Mouse (Mus musculus): ENCODE results near the gene Strc. TPM values are rescaled to one million over a fixed set of nuclear protein-coding genes. Genes with fewer than 3 reads are reported as not detected.
A peak's percentile ranks its signal among the peaks of the same experiment; 100 is the strongest.

Strc gene
- polyA plus RNA-seq, 1 experiment from 2014 or later: 0.24 TPM

DNA sequence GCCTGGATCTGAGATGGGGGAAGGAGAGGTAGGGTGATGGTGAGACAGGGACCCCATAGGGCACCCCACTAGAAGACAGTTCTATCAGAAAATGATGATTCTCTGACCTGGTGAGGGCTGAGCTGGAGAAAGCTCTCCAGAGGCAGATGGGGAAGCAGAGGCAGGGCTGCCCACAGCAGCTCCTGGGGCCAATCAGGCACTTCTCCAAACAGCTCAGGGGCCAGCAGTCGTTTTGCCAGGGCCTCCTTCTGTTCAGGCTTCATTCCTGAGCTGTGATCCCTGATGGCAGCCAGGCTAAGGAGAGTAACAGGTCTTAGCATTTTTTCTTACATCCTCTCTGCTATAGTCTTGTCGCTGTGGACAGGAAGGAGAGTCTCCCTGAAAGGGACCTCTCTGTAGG lies 12.2 kb downstream of the Strc start:
- 48% methylated on average over 2 of the region's 2 CpGs for WGBS
- no peak for DNase-seq
- TF ChIP-seq CTCF (IDR thresholded peaks at IDR 0.05; ENCODE audit: low read depth): no peak
- H3K4me3 ChIP-seq (ENCODE audit: low read depth, low read length): no peak overlapping the region
- no peak overlapping the region for H3K4me2 ChIP-seq
- H3K9me3 ChIP-seq (ENCODE audit: low read depth, low read length): no peaks in the 10 kb centered on the region
- H3K36me3 ChIP-seq (ENCODE audit: insufficient read depth): no peaks in the 10 kb centered on the region
- no peak overlapping the region for H3K9ac ChIP-seq
- no peaks in the 10 kb centered on the region for H3K27me3 ChIP-seq (ENCODE audit: insufficient read depth, low read length)
- H3K4me1 ChIP-seq (ENCODE audit: insufficient read depth): no peaks in the 10 kb centered on the region
- no peak for ATAC-seq (ENCODE audit: insufficient read depth)
- H3K27ac ChIP-seq (ENCODE audit: low read depth): no peak overlapping the region

DNA sequence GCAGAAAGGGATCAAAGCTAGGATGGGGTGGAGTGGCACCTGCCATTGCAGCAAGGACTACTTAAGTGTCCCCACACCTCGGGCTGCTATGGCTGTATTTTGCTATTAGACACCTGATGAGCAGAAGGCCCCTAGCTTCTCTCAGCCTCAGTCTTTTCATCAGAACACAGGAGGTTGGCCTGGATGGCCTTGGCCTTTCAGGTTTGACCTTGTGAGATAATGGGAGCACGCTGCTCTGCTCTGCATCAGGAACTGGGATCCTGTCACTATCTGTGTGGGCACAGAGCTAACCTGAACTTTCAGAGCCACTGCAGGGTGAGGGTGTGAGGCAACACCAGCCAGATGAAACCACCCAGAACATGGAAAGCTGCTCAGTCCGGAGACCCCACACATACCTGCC lies 14.7 kb downstream of the Strc start:
- 63% methylated on average over 3 of the region's 3 CpGs for WGBS
- no peak for TF ChIP-seq CTCF (IDR thresholded peaks at IDR 0.05; ENCODE audit: low read depth)
- Histone ChIP-seq H3K36me3 (ENCODE audit: insufficient read depth) (no peaks in the 10 kb centered on the region), H3K9me3 (ENCODE audit: low read depth, low read length) (no peaks in the 10 kb centered on the region), H3K27ac (ENCODE audit: low read depth) (no peak overlapping the region), H3K4me2 (no peak overlapping the region), H3K4me3 (ENCODE audit: low read depth, low read length) (no peak overlapping the region), H3K9ac (no peak overlapping the region), H3K4me1 (ENCODE audit: insufficient read depth) (no peaks in the 10 kb centered on the region), H3K27me3 (ENCODE audit: insufficient read depth, low read length) (no peaks in the 10 kb centered on the region)
- no peak for DNase-seq
- ATAC-seq (ENCODE audit: insufficient read depth): no peak

DNA sequence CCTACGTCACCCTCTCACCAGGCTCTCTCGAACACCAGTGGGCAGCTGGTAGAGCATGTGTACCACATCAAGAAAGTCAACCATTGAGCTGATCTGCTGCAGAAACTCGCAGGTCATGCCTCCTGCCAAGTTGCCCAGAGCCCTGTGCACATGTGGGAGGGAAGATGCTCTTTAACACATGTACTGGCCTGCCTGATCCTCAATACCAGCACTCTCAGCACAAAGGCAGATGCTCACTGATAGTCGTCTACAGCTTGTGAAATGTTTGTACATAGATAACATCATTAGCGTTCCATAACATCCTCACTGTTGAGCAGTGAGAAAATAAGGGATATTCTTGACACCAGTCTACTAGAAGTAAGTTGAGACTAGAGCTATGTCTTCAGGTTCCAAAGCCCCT lies 16.0 kb downstream of the Strc start:
- Histone ChIP-seq H3K9me3 (ENCODE audit: low read depth, low read length) (no peaks in the 10 kb centered on the region), H3K4me2 (no peak overlapping the region), H3K27ac (ENCODE audit: low read depth) (no peak overlapping the region), H3K9ac (no peak overlapping the region), H3K4me1 (ENCODE audit: insufficient read depth) (no peaks in the 10 kb centered on the region), H3K36me3 (ENCODE audit: insufficient read depth) (no peaks in the 10 kb centered on the region), H3K4me3 (ENCODE audit: low read depth, low read length) (no peak overlapping the region), H3K27me3 (ENCODE audit: insufficient read depth, low read length) (no peaks in the 10 kb centered on the region)
- no peak for TF ChIP-seq CTCF (IDR thresholded peaks at IDR 0.05; ENCODE audit: low read depth)
- DNase-seq: no peak
- WGBS: 73% methylated on average over 5 of the region's 5 CpGs
- no peak for ATAC-seq (ENCODE audit: insufficient read depth)

DNA sequence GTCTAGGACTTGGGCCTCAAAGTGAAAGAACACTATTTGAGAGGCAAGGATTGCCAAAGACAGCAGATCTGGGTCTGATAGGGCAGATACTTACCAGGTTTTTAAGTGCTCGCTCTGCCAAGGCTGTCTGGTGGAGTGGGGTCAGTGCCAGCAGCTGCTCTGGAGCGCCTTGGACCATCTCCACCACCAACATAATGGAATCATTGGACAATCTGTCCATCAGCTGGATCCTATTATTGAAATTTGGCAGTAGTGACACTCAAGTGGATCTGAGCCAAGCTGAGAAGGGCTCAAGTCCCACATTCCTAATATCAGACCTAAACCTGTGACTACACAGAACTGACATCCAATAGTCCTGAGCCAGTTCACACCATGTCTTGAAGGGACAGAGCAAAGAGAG lies 18.1 kb downstream of the Strc start:
- H3K4me2 ChIP-seq: no peak overlapping the region
- H3K9me3 ChIP-seq (ENCODE audit: low read depth, low read length): no peaks in the 10 kb centered on the region
- no peaks in the 10 kb centered on the region for H3K36me3 ChIP-seq (ENCODE audit: insufficient read depth)
- no peak overlapping the region for H3K4me3 ChIP-seq (ENCODE audit: low read depth, low read length)
- H3K27ac ChIP-seq (ENCODE audit: low read depth): no peak overlapping the region
- H3K27me3 ChIP-seq (ENCODE audit: insufficient read depth, low read length): no peaks in the 10 kb centered on the region
- 69% methylated on average over 2 of the region's 2 CpGs for WGBS
- DNase-seq: no peak
- ATAC-seq (ENCODE audit: insufficient read depth): no peak
- no peak for TF ChIP-seq CTCF (IDR thresholded peaks at IDR 0.05; ENCODE audit: low read depth)
- H3K9ac ChIP-seq: no peak overlapping the region
- no peaks in the 10 kb centered on the region for H3K4me1 ChIP-seq (ENCODE audit: insufficient read depth)

DNA sequence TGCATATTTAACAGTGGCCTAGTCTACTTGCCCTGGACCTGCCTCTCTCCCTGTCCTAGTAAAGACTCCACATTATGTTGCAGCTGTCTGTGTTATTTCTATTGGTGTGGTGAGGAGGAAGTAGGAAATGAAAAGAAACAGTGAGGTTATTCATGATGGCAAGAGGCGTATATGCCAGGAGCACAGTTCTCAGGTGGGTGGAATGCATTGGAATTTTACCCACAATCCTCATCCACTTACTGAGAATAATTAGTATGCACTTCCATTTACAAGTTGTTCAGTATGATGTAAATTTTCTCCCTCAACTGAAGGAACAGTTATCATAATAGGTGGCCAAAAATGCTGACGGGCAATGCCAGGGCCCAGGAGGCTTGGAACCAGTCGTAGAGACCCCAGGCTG lies 23.3 kb downstream of the Strc start:
- H3K4me3 ChIP-seq (ENCODE audit: low read depth, low read length): no peak overlapping the region
- H3K4me1 ChIP-seq (ENCODE audit: insufficient read depth): no peaks in the 10 kb centered on the region; the same call in 1 of the 2 replicates
- H3K9me3 ChIP-seq (ENCODE audit: low read depth, low read length): no peaks in the 10 kb centered on the region
- H3K27me3 ChIP-seq (ENCODE audit: insufficient read depth, low read length): peaks cover 10% of the 10 kb centered on the region
- no peak for TF ChIP-seq CTCF (IDR thresholded peaks at IDR 0.05; ENCODE audit: low read depth)
- no peak overlapping the region for H3K9ac ChIP-seq
- no peaks in the 10 kb centered on the region for H3K36me3 ChIP-seq (ENCODE audit: insufficient read depth)
- ATAC-seq (ENCODE audit: insufficient read depth) (no peak), DNase-seq (no peak)
- H3K27ac ChIP-seq (ENCODE audit: low read depth): no peak overlapping the region
- no peak overlapping the region for H3K4me2 ChIP-seq
- 76% methylated on average over 3 of the region's 3 CpGs for WGBS

DNA sequence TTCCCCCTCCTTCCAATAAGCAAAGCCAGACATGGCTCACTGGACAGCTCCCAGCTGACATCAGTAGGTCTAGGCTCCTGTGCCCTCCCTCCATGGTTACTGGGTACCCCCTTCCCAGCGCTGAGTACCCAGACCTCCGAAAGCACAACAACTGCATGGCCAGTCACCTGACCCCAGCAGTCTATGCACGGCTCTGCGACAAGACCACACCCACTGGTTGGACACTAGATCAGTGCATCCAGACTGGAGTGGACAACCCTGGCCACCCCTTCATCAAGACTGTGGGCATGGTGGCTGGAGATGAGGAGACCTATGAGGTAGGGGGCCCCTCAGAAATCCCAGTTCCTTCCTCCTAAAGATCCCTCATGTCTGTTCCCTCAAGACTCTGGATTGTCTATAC lies 27.5 kb downstream of the Strc start:
- WGBS: 49% methylated on average over 4 of the region's 4 CpGs
- no peak overlapping the region for H3K4me3 ChIP-seq (ENCODE audit: low read depth, low read length)
- no peaks in the 10 kb centered on the region; the same call in 1 of the 2 replicates for H3K4me1 ChIP-seq (ENCODE audit: insufficient read depth)
- no peak overlapping the region for H3K9ac ChIP-seq
- DNase-seq (no peak), ATAC-seq (ENCODE audit: insufficient read depth) (no peak)
- H3K27ac ChIP-seq (ENCODE audit: low read depth): no peak overlapping the region
- no peaks in the 10 kb centered on the region for H3K9me3 ChIP-seq (ENCODE audit: low read depth, low read length)
- no peak for TF ChIP-seq CTCF (IDR thresholded peaks at IDR 0.05; ENCODE audit: low read depth)
- peaks cover 18% of the 10 kb centered on the region for H3K27me3 ChIP-seq (ENCODE audit: insufficient read depth, low read length)
- H3K36me3 ChIP-seq (ENCODE audit: insufficient read depth): no peaks in the 10 kb centered on the region
- no peak overlapping the region for H3K4me2 ChIP-seq

DNA sequence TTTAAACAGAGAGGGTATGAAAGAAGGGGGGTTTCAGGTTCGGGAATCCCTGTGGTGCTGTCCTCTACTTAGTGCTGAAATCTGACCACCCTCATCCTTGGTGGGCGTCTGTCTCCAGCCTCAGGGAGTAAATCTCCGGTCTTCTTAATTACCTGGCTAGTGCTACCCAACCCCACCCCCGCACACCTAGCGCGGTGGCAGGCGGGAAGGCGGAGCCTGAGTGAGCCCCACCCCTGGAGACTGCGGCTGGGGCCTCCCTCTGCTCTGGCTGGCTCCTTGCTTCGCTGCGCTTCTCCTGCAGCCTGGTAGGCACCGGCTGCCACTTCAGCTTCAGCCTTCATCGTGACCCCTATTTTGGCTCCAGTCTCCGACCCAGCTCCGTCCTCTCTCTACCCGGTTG lies 28.6 kb downstream of the Strc start:
- Histone ChIP-seq H3K27me3 (ENCODE audit: insufficient read depth, low read length) (peaks cover 18% of the 10 kb centered on the region), H3K4me1 (ENCODE audit: insufficient read depth) (no peaks in the 10 kb centered on the region; the same call in 1 of the 2 replicates), H3K36me3 (ENCODE audit: insufficient read depth) (no peaks in the 10 kb centered on the region), H3K27ac (ENCODE audit: low read depth) (no peak overlapping the region), H3K4me2 (peak overlapping the region; percentile 48), H3K9ac (no peak overlapping the region), H3K4me3 (ENCODE audit: low read depth, low read length) (no peak overlapping the region; the same call in 1 of the 2 replicates), H3K9me3 (ENCODE audit: low read depth, low read length) (no peaks in the 10 kb centered on the region)
- under 1% methylated on average over 16 of the region's 16 CpGs for WGBS
- no peak for ATAC-seq (ENCODE audit: insufficient read depth)
- TF ChIP-seq CTCF (IDR thresholded peaks at IDR 0.05; ENCODE audit: low read depth): no peak
- peak; percentile 66 for DNase-seq

DNA sequence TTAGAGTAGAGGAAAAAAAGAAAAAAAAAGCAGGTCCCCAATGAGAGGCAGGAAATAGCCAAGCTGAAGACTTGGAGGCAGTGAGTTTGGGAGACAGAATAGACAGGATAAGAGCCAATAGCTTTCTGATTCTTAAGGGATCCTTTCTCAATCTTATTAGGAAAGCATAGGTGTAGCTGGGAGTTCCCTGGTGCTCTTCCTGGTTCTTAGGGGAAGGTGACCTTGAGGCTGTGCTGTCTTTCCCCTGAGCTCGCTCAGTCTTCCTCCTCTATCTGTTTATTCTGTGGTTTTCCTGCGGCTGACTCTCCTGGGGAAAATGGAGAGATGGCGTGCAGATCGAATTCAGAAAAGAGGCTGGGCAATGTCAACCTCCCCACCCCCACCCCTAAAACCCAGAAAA lies 29.0 kb downstream of the Strc start:
- Histone ChIP-seq H3K4me1 (ENCODE audit: insufficient read depth) (no peaks in the 10 kb centered on the region; the same call in 1 of the 2 replicates), H3K36me3 (ENCODE audit: insufficient read depth) (no peaks in the 10 kb centered on the region), H3K4me2 (peak overlapping the region; percentile 48; the same call in 1 of the 2 replicates), H3K27me3 (ENCODE audit: insufficient read depth, low read length) (peaks cover 18% of the 10 kb centered on the region), H3K27ac (ENCODE audit: low read depth) (no peak overlapping the region), H3K9me3 (ENCODE audit: low read depth, low read length) (no peaks in the 10 kb centered on the region), H3K4me3 (ENCODE audit: low read depth, low read length) (no peak overlapping the region), H3K9ac (no peak overlapping the region)
- TF ChIP-seq CTCF (IDR thresholded peaks at IDR 0.05; ENCODE audit: low read depth): no peak
- ATAC-seq (ENCODE audit: insufficient read depth): no peak
- DNase-seq: no peak
- 3% methylated on average over 4 of the region's 4 CpGs for WGBS

Data from lung, embryonic 14.5 days (tissue).